Mouse (Mus musculus): Measurements from ENCODE around the gene Atp1a2. TPM values are rescaled to one million over a fixed set of nuclear protein-coding genes. Genes with fewer than 3 reads are reported as not detected.

Gene Atp1a2
- polyA plus RNA-seq, 1 experiment from 2014 or later: 13.7 TPM

DNA sequence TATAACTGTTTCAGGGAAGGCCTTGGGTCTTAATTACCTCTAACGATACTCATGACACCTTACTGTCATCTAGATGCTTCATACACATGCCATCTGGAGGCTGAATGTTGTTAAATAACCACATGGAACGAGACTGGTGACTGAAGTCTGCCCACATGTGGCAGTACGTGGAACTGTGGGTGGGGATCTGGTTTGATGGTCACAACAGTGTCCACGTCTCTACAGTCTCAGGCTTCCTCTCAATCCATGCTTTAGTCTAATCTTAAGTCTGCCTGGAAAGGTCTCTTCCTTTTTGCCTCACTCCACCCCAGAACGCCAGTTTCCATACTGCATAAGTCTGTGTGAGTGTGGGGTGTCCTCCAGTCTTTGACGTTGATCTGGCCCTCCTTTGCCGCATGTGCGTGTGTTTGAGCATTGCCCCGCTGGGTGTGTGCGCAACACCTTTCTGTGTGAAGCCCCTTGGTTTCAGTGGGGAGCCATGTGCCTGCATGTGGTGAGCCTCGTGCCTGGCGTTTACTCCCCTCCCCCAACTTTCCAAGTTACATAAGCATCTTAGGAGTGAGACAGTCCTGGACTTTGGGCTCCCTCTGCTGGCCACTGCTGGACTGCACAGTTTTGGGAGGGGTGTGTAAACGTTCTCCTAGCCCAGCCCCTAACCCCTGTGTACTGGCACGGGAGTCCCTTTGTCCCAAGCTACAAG is 12.0 kb upstream of the Atp1a2 start:
- H3K9me3 ChIP-seq (replicated peaks): no peaks in the 10 kb centered on the region
- WGBS: 5% methylated on average over 14 of the region's 14 CpGs
- no peaks in the 10 kb centered on the region for H3K36me3 ChIP-seq
- H3K9ac ChIP-seq: peak overlapping the region; percentile 52; the same call in 1 of the 2 replicates
- H3K4me2 ChIP-seq (replicated peaks): peak overlapping the region; percentile 52
- ATAC-seq (ENCODE audit: low FRiP score): peak; percentile 51
- H3K4me3 ChIP-seq: peak overlapping the region; percentile 12; the same call in 1 of the 2 replicates
- peaks cover 56% of the 10 kb centered on the region for H3K4me1 ChIP-seq
- peak overlapping the region; percentile 55; the same call in 1 of the 2 replicates for H3K27ac ChIP-seq
- H3K27me3 ChIP-seq: no peaks in the 10 kb centered on the region

DNA sequence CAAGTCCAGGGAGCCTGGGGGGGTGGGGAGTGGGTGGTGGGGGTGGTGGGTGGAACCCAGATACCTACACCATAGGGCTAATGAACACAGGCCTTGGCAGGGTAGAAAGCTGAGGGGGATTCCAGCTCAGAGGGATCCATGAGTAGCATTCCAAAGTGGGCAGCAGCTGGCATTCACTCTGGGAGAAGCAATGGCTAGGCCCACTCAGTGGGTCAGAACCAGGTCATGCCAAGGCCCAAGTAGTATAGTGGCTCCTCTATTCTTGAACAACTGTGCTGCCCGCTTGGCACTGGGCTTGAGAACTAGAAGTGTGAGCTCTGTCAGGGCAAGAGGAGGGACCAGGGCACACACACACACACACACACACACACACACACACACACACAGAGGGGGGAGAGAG is 10.5 kb upstream of the Atp1a2 start:
- Histone ChIP-seq H3K9me3 (replicated peaks) (no peaks in the 10 kb centered on the region), H3K27ac (peak overlapping the region; percentile 52; the same call in 1 of the 2 replicates), H3K27me3 (no peaks in the 10 kb centered on the region; the same call in 1 of the 2 replicates), H3K4me3 (no peak overlapping the region), H3K36me3 (no peaks in the 10 kb centered on the region), H3K9ac (peak overlapping the region; percentile 23; the same call in 1 of the 2 replicates), H3K4me2 (replicated peaks) (no peak overlapping the region), H3K4me1 (peaks cover 48% of the 10 kb centered on the region)
- 100% methylated on average over 1 of the region's 1 CpGs for WGBS
- no peak for ATAC-seq (ENCODE audit: low FRiP score)

GRCm38 (mm10) chr1:172307936-172308335 is 10.1 kb upstream of the Atp1a2 start:
- 52% methylated on average over 10 of the region's 10 CpGs for WGBS

GRCm38 (mm10) chr1:172306885-172307284 is 9.0 kb upstream of the Atp1a2 start:
- no peak overlapping the region for H3K9ac ChIP-seq
- H3K27ac ChIP-seq: peak overlapping the region; percentile 23; the same call in 1 of the 2 replicates
- H3K4me1 ChIP-seq: peaks cover 53% of the 10 kb centered on the region
- WGBS: 68% methylated on average over 4 of the region's 6 CpGs
- no peak overlapping the region for H3K4me3 ChIP-seq
- H3K9me3 ChIP-seq (replicated peaks): no peaks in the 10 kb centered on the region
- no peaks in the 10 kb centered on the region; the same call in 1 of the 2 replicates for H3K27me3 ChIP-seq
- no peak for ATAC-seq (ENCODE audit: low FRiP score)
- no peak overlapping the region for H3K4me2 ChIP-seq (replicated peaks)
- no peaks in the 10 kb centered on the region for H3K36me3 ChIP-seq

More at GRCm38 (mm10) chr1:172307936-172308335, 10.1 kb upstream of the Atp1a2 start:
- H3K36me3 ChIP-seq: no peaks in the 10 kb centered on the region
- no peaks in the 10 kb centered on the region; the same call in 1 of the 2 replicates for H3K27me3 ChIP-seq
- H3K27ac ChIP-seq: peak overlapping the region; percentile 52
- H3K9me3 ChIP-seq (replicated peaks): no peaks in the 10 kb centered on the region
- no peak overlapping the region for H3K4me2 ChIP-seq (replicated peaks)
- H3K4me3 ChIP-seq: no peak overlapping the region
- ATAC-seq (ENCODE audit: low FRiP score): no peak
- peaks cover 48% of the 10 kb centered on the region for H3K4me1 ChIP-seq
- H3K9ac ChIP-seq: peak overlapping the region; percentile 23; the same call in 1 of the 2 replicates

- Histone ChIP-seq H3K36me3 (no peaks in the 10 kb centered on the region), H3K4me1 (peaks cover 53% of the 10 kb centered on the region), H3K9ac (no peak overlapping the region), H3K4me2 (replicated peaks) (no peak overlapping the region), H3K4me3 (no peak overlapping the region), H3K27me3 (no peaks in the 10 kb centered on the region; the same call in 1 of the 2 replicates), H3K9me3 (replicated peaks) (no peaks in the 10 kb centered on the region), H3K27ac (no peak overlapping the region)
- 75% methylated on average over 4 of the region's 4 CpGs for WGBS
- ATAC-seq (ENCODE audit: low FRiP score): no peak
Measured at GRCm38 (mm10) chr1:172306196-172306595, 8.3 kb upstream of the Atp1a2 start.

DNA sequence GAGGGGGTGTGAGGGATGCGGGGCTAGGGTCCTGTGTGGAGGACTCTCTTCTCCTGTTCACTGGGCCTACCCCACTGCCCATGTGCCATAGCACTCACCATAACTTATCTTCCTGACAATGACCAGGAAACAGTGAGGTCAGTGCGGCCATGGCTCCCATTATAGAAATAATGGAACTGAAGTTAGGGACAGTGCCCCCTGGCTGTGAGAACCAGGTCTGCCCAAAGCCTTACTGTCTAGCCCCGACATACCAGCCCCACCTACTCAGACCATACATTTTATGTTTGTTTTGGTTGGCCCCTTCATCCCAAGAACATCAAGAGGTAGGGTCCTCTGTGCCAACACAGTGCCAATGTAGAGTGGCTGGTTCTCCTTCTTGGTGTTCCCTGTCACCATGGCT is 7.8 kb upstream of the Atp1a2 start:
- peaks cover 56% of the 10 kb centered on the region for H3K4me1 ChIP-seq
- 72% methylated on average over 3 of the region's 3 CpGs for WGBS
- no peak overlapping the region for H3K9ac ChIP-seq
- H3K27me3 ChIP-seq: no peaks in the 10 kb centered on the region; the same call in 1 of the 2 replicates
- no peak overlapping the region for H3K4me3 ChIP-seq
- H3K9me3 ChIP-seq (replicated peaks): no peaks in the 10 kb centered on the region
- no peak overlapping the region for H3K4me2 ChIP-seq (replicated peaks)
- no peak for ATAC-seq (ENCODE audit: low FRiP score)
- H3K36me3 ChIP-seq: no peaks in the 10 kb centered on the region
- H3K27ac ChIP-seq: no peak overlapping the region

DNA sequence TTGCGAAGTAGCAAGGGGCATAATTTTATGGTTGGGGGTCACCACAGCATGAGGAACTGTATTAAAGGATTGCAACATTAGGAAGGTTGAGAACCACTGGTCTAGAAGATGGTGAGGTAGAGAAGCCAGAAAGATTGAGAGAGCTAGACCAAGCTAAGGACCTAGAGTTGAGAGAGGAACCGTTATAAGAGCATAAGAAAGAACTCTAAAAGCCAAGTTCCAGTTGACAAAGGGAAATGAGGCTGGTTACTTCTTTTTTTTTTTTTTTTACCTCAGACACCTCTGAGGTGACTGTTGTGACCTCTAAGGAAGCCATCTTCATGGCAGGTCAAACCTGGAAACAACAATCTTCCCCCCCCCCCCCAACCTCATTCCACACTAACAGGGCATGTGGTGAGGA is 7.3 kb upstream of the Atp1a2 start:
- no peak for ATAC-seq (ENCODE audit: low FRiP score)

DNA sequence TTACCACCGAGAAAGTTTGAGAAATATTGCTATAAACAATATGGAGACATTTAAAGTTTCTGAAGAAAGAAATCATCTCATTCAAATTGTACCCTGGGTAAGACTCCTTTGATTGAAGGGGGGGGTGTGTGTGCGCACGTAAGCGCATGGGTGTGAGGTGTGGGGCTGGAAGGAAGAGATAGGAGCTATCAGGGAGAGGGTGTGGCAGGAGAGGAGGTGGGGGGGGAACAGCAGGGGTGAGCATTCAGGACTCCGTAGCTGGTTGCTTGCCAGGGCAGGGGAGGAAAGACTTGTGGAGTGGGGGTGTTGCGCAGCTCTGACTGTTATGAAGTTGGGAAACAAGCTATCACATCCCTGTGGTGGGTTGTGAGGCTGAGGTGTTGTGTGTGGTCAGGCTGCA is 6.6 kb upstream of the Atp1a2 start:
- ATAC-seq (ENCODE audit: low FRiP score): no peak
- Histone ChIP-seq H3K4me1 (peaks cover 60% of the 10 kb centered on the region), H3K9ac (no peak overlapping the region), H3K36me3 (no peaks in the 10 kb centered on the region), H3K27me3 (peaks cover 4% of the 10 kb centered on the region; the same call in 1 of the 2 replicates), H3K27ac (no peak overlapping the region), H3K4me3 (no peak overlapping the region), H3K9me3 (replicated peaks) (no peaks in the 10 kb centered on the region), H3K4me2 (replicated peaks) (no peak overlapping the region)
- WGBS: 75% methylated on average over 6 of the region's 6 CpGs

More for the DNA sequence above, 7.3 kb upstream of the Atp1a2 start:
- Histone ChIP-seq H3K4me1 (peaks cover 61% of the 10 kb centered on the region), H3K9ac (no peak overlapping the region), H3K27ac (no peak overlapping the region), H3K4me3 (no peak overlapping the region), H3K4me2 (replicated peaks) (no peak overlapping the region), H3K36me3 (no peaks in the 10 kb centered on the region), H3K27me3 (peaks cover 2% of the 10 kb centered on the region; the same call in 1 of the 2 replicates), H3K9me3 (replicated peaks) (no peaks in the 10 kb centered on the region)
- 90% methylated on average over 2 of the region's 2 CpGs for WGBS

- H3K27ac ChIP-seq: peak overlapping the region; percentile 24; the same call in 1 of the 2 replicates
- 0 out of 2 replicates have a peak overlapping the region, but pooled peaks have one; percentile 2 for H3K9ac ChIP-seq
- peaks cover 55% of the 10 kb centered on the region for H3K4me1 ChIP-seq
- no peaks in the 10 kb centered on the region for H3K36me3 ChIP-seq
- peaks cover 12% of the 10 kb centered on the region; the same call in 1 of the 2 replicates for H3K27me3 ChIP-seq
- WGBS: 2% methylated on average over 6 of the region's 6 CpGs
- H3K4me2 ChIP-seq (replicated peaks): no peak overlapping the region
- H3K4me3 ChIP-seq: no peak overlapping the region
- ATAC-seq (ENCODE audit: low FRiP score): no peak
- no peaks in the 10 kb centered on the region for H3K9me3 ChIP-seq (replicated peaks)
Measured at GRCm38 (mm10) chr1:172302851-172303250, 5.0 kb upstream of the Atp1a2 start.

DNA sequence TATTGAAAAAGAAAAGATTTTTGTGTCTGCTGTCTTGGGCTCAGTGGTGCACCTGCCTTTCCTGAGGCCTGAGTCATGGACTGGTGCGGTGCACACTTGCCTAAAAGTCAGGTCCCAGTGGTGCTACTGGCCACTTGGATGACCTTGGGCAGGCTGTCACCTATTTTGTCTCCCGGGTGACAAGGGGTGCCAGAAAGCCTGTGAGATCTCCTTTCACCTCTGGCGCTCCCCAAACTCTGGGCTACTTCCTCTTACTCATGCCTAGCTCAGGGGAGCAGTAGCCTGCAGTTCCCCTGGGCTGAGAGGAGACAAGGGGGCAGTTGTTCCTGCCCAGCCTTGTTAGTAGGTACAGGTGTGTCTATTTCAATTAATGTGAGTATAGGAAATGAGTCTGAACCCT is 4.4 kb upstream of the Atp1a2 start:
- Histone ChIP-seq H3K27me3 (peaks cover 12% of the 10 kb centered on the region; the same call in 1 of the 2 replicates), H3K4me1 (peaks cover 56% of the 10 kb centered on the region), H3K4me3 (no peak overlapping the region), H3K9ac (no peak overlapping the region), H3K4me2 (replicated peaks) (no peak overlapping the region), H3K36me3 (no peaks in the 10 kb centered on the region), H3K27ac (no peak overlapping the region), H3K9me3 (replicated peaks) (no peaks in the 10 kb centered on the region)
- no peak for ATAC-seq (ENCODE audit: low FRiP score)
- 57% methylated on average over 3 of the region's 3 CpGs for WGBS

DNA sequence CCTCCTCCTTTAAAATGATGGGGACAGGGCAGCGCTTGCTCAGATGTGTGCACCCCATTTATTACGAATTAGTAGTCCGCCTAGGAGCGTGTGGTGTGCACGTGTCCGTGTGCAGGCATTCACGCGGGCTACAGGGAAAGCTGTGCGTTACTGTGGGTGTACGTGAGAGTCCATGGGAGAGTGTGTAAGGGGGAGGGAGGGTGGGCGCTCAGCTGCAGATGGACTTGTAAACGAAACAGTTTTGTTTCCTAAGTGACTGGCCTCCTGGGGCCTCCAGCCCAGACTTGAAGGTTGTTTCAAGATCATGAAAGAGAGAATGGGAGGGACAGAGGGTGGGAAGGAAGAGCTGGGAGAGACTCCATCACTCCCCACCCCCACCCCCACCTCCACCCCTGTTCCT is 3.3 kb upstream of the Atp1a2 start:
- no peak overlapping the region for H3K9ac ChIP-seq
- no peak overlapping the region for H3K4me2 ChIP-seq (replicated peaks)
- peaks cover 61% of the 10 kb centered on the region for H3K4me1 ChIP-seq
- WGBS: 21% methylated on average over 12 of the region's 12 CpGs
- H3K4me3 ChIP-seq: no peak overlapping the region
- peak; percentile 60 for ATAC-seq (ENCODE audit: low FRiP score)
- peaks cover 12% of the 10 kb centered on the region; the same call in 1 of the 2 replicates for H3K27me3 ChIP-seq
- no peaks in the 10 kb centered on the region for H3K9me3 ChIP-seq (replicated peaks)
- H3K27ac ChIP-seq: 0 out of 2 replicates have a peak overlapping the region, but pooled peaks have one; percentile 23
- no peaks in the 10 kb centered on the region for H3K36me3 ChIP-seq

DNA sequence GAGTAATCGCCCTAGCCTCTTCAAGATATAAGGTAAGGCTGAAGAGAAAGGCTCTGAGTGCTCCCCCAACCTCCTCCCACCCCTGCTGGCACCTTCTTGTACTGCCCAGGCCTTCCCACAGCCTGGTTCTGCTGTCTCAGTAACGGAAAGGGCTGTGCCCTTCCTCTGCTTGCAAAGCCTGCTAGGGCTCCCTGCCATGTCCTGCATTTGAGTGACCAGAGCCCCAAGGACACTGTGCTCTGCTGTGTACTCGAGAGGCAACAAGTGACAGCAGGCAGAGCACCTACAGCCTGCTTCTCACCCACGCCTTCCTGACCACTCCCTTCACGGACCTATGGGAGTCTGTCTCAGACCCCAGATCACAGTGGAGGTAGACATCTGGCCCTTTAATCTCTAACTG is 2.4 kb upstream of the Atp1a2 start:
- peaks cover 12% of the 10 kb centered on the region; the same call in 1 of the 2 replicates for H3K27me3 ChIP-seq
- H3K4me2 ChIP-seq (replicated peaks): no peak overlapping the region
- no peak overlapping the region for H3K27ac ChIP-seq
- peaks cover 71% of the 10 kb centered on the region for H3K4me1 ChIP-seq
- H3K36me3 ChIP-seq: no peaks in the 10 kb centered on the region
- no peak overlapping the region for H3K4me3 ChIP-seq
- ATAC-seq (ENCODE audit: low FRiP score): no peak
- H3K9me3 ChIP-seq (replicated peaks): no peaks in the 10 kb centered on the region
- 72% methylated on average over 5 of the region's 5 CpGs for WGBS
- no peak overlapping the region for H3K9ac ChIP-seq
